Mouse (Mus musculus) CH12.LX (cell line): Measurements from ENCODE around the gene Zfp385c.
A peak's percentile ranks its signal among the peaks of the same experiment; 100 is the strongest.

Experiments used
- CTCF ChIP-seq, 2 experiments: IDR thresholded peaks in 1 of 2; conservative IDR thresholded peaks in 1 of 2; 2 replicates each; pipeline ENCODE4 v1.5.1; 2011 to 2012; ENCODE audit warnings: low read depth in 2 of 2, low read length in 2 of 2, improper control_type of control experiment in 1 of 2, inconsistent platforms in 1 of 2, mild to moderate bottlenecking in 1 of 2, moderate library complexity in 1 of 2
- HCFC1 ChIP-seq: IDR thresholded peaks from 2 replicates; pipeline ENCODE4 v1.6.1; 2012; ENCODE audit warnings: low read depth, mild to moderate bottlenecking, inconsistent platforms, low read length, improper control_type of control experiment
- KAT2A ChIP-seq: IDR thresholded peaks from 2 replicates; pipeline ENCODE4 v1.6.1; 2012; ENCODE audit warnings: low read length, improper control_type of control experiment, inconsistent platforms; ENCODE audit not compliant: insufficient replicate concordance
- MEF2A ChIP-seq: IDR thresholded peaks from 2 replicates; pipeline ENCODE4 v1.6.1; 2014; ENCODE audit warnings: low read depth, mild to moderate bottlenecking, inconsistent platforms, low read length, improper control_type of control experiment, borderline replicate concordance
- MYC ChIP-seq: IDR thresholded peaks from 2 replicates; pipeline ENCODE4 v1.6.1; 2011; ENCODE audit warnings: low read depth, mild to moderate bottlenecking, improper control_type of control experiment, low read length
- POLR2A ChIP-seq: IDR thresholded peaks from 2 replicates; pipeline ENCODE4 v1.6.1; 2011; ENCODE audit warnings: low read depth, mild to moderate bottlenecking, improper control_type of control experiment, low read length
- SIN3A ChIP-seq: IDR thresholded peaks from 2 replicates; pipeline ENCODE4 v1.6.1; 2012; ENCODE audit warnings: low read length, improper control_type of control experiment, inconsistent platforms
- TCF12 ChIP-seq: IDR thresholded peaks from 2 replicates; pipeline ENCODE4 v1.6.1; 2014; ENCODE audit warnings: low read depth, mild to moderate bottlenecking, inconsistent platforms, low read length, improper control_type of control experiment

DNA sequence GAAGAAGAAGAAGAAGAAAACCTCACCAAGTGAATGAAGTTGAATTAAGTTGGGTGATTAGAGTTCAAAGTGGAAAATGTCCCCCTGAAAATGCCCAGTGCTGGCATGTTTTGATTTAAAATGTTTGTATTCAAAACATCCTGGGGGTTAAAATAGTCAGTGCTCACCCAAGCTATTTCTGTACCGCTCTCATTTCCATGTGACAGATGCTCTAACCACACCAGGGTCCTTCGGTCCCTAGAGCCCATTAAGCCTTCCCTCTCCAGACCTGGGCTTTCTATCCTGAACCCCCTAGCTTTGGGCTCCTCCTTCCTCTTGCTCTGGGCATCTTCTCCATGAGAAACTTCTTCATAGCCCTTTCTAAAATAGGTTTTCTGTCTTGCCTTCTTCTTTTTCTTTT, 8.2 kb downstream of the Zfp385c start:
- peak; percentile 26; the same call in 1 of the 2 replicates for TF ChIP-seq TCF12
- TF ChIP-seq POLR2A, result no peak
- no peak for TF ChIP-seq SIN3A
- no peak for TF ChIP-seq CTCF (conservative IDR thresholded peaks at IDR 0.05 in 1 of 2, IDR thresholded peaks at IDR 0.05 in 1 of 2; ENCODE audit: low read depth in 2 of 2, low read length in 2 of 2)
- TF ChIP-seq MYC, result no peak
- no peak for TF ChIP-seq KAT2A
- TF ChIP-seq MEF2A, result peak; percentile 86
- no peak for TF ChIP-seq HCFC1
